Mouse (Mus musculus): ENCODE results near the gene Filip1.

Filip1 gene

GRCm38 (mm10) chr9:79883139-79883538 lies 129.5 kb downstream of the Filip1 start:
- no peak for DNase-seq (ENCODE audit: low read depth, low spot score)
- Histone ChIP-seq H3K36me3 (ENCODE audit: control insufficient read depth, insufficient read depth, low read length, poor library complexity, severe bottlenecking) (no peaks in the 10 kb centered on the region), H3K27me3 (ENCODE audit: control insufficient read depth, insufficient read depth, low read length, poor library complexity, severe bottlenecking) (no peaks in the 10 kb centered on the region)

GRCm38 (mm10) chr9:79880031-79880430 lies 132.6 kb downstream of the Filip1 start:
- Histone ChIP-seq H3K36me3 (ENCODE audit: control insufficient read depth, insufficient read depth, low read length, poor library complexity, severe bottlenecking) (no peaks in the 10 kb centered on the region), H3K27me3 (ENCODE audit: control insufficient read depth, insufficient read depth, low read length, poor library complexity, severe bottlenecking) (no peaks in the 10 kb centered on the region)
- no peak for DNase-seq (ENCODE audit: low read depth, low spot score)

GRCm38 (mm10) chr9:79875522-79876131 lies 137.0 kb downstream of the Filip1 start:
- DNase-seq (ENCODE audit: low read depth, low spot score) = no peak
- no peaks in the 10 kb centered on the region for H3K36me3 ChIP-seq (ENCODE audit: control insufficient read depth, insufficient read depth, low read length, poor library complexity, severe bottlenecking)

GRCm38 (mm10) chr9:79872598-79872997 lies 140.1 kb downstream of the Filip1 start:
- DNase-seq (ENCODE audit: low read depth, low spot score) = no peak
- H3K36me3 ChIP-seq (ENCODE audit: control insufficient read depth, insufficient read depth, low read length, poor library complexity, severe bottlenecking) = no peaks in the 10 kb centered on the region
- H3K27me3 ChIP-seq (ENCODE audit: control insufficient read depth, insufficient read depth, low read length, poor library complexity, severe bottlenecking) = no peaks in the 10 kb centered on the region

More at GRCm38 (mm10) chr9:79875522-79876131, 137.0 kb downstream of the Filip1 start:
- H3K27me3 ChIP-seq (ENCODE audit: control insufficient read depth, insufficient read depth, low read length, poor library complexity, severe bottlenecking) = no peaks in the 10 kb centered on the region

GRCm38 (mm10) chr9:79869512-79869911 lies 143.1 kb downstream of the Filip1 start:
- no peak for DNase-seq (ENCODE audit: low read depth, low spot score)
- Histone ChIP-seq H3K36me3 (ENCODE audit: control insufficient read depth, insufficient read depth, low read length, poor library complexity, severe bottlenecking) (no peaks in the 10 kb centered on the region), H3K27me3 (ENCODE audit: control insufficient read depth, insufficient read depth, low read length, poor library complexity, severe bottlenecking) (no peaks in the 10 kb centered on the region)

GRCm38 (mm10) chr9:79865998-79866397 lies 146.7 kb downstream of the Filip1 start:
- H3K36me3 ChIP-seq (ENCODE audit: control insufficient read depth, insufficient read depth, low read length, poor library complexity, severe bottlenecking) = no peaks in the 10 kb centered on the region
- H3K27me3 ChIP-seq (ENCODE audit: control insufficient read depth, insufficient read depth, low read length, poor library complexity, severe bottlenecking) = no peaks in the 10 kb centered on the region
- DNase-seq (ENCODE audit: low read depth, low spot score) = no peak

- Histone ChIP-seq H3K27me3 (ENCODE audit: control insufficient read depth, insufficient read depth, low read length, poor library complexity, severe bottlenecking) (no peaks in the 10 kb centered on the region), H3K36me3 (ENCODE audit: control insufficient read depth, insufficient read depth, low read length, poor library complexity, severe bottlenecking) (no peaks in the 10 kb centered on the region)
- DNase-seq (ENCODE audit: low read depth, low spot score) = no peak
Measured at GRCm38 (mm10) chr9:79862544-79862943, 150.1 kb downstream of the Filip1 start.

- DNase-seq (ENCODE audit: low read depth, low spot score) = no peak
- no peaks in the 10 kb centered on the region for H3K36me3 ChIP-seq (ENCODE audit: control insufficient read depth, insufficient read depth, low read length, poor library complexity, severe bottlenecking)
- no peaks in the 10 kb centered on the region for H3K27me3 ChIP-seq (ENCODE audit: control insufficient read depth, insufficient read depth, low read length, poor library complexity, severe bottlenecking)
Measured at GRCm38 (mm10) chr9:79847099-79847498, 165.6 kb downstream of the Filip1 start.

- Histone ChIP-seq H3K27me3 (ENCODE audit: control insufficient read depth, insufficient read depth, low read length, poor library complexity, severe bottlenecking) (no peaks in the 10 kb centered on the region), H3K36me3 (ENCODE audit: control insufficient read depth, insufficient read depth, low read length, poor library complexity, severe bottlenecking) (no peaks in the 10 kb centered on the region)
- no peak for DNase-seq (ENCODE audit: low read depth, low spot score)
Measured at GRCm38 (mm10) chr9:79842615-79843014, 170.0 kb downstream of the Filip1 start.

- Histone ChIP-seq H3K36me3 (ENCODE audit: control insufficient read depth, insufficient read depth, low read length, poor library complexity, severe bottlenecking) (no peaks in the 10 kb centered on the region), H3K27me3 (ENCODE audit: control insufficient read depth, insufficient read depth, low read length, poor library complexity, severe bottlenecking) (no peaks in the 10 kb centered on the region)
- no peak for DNase-seq (ENCODE audit: low read depth, low spot score)
Measured at GRCm38 (mm10) chr9:79842028-79842427, 170.6 kb downstream of the Filip1 start.

GRCm38 (mm10) chr9:79831294-79831693 lies 181.4 kb downstream of the Filip1 start:
- no peaks in the 10 kb centered on the region; the same call in 1 of the 2 replicates for H3K27me3 ChIP-seq (ENCODE audit: control insufficient read depth, insufficient read depth, low read length, poor library complexity, severe bottlenecking)
- H3K36me3 ChIP-seq (ENCODE audit: control insufficient read depth, insufficient read depth, low read length, poor library complexity, severe bottlenecking) = no peaks in the 10 kb centered on the region
- DNase-seq (ENCODE audit: low read depth, low spot score) = no peak

GRCm38 (mm10) chr9:79830874-79831273 lies 181.8 kb downstream of the Filip1 start:
- H3K27me3 ChIP-seq (ENCODE audit: control insufficient read depth, insufficient read depth, low read length, poor library complexity, severe bottlenecking) = no peaks in the 10 kb centered on the region
- H3K36me3 ChIP-seq (ENCODE audit: control insufficient read depth, insufficient read depth, low read length, poor library complexity, severe bottlenecking) = no peaks in the 10 kb centered on the region

GRCm38 (mm10) chr9:79829842-79830800 lies 182.5 kb downstream of the Filip1 start:
- no peaks in the 10 kb centered on the region for H3K36me3 ChIP-seq (ENCODE audit: control insufficient read depth, insufficient read depth, low read length, poor library complexity, severe bottlenecking)
- DNase-seq (ENCODE audit: low read depth, low spot score) = no peak
- no peaks in the 10 kb centered on the region for H3K27me3 ChIP-seq (ENCODE audit: control insufficient read depth, insufficient read depth, low read length, poor library complexity, severe bottlenecking)

More at GRCm38 (mm10) chr9:79830874-79831273, 181.8 kb downstream of the Filip1 start:
- no peak for DNase-seq (ENCODE audit: low read depth, low spot score)

GRCm38 (mm10) chr9:79827072-79827471 lies 185.6 kb downstream of the Filip1 start:
- DNase-seq (ENCODE audit: low read depth, low spot score) = no peak
- H3K27me3 ChIP-seq (ENCODE audit: control insufficient read depth, insufficient read depth, low read length, poor library complexity, severe bottlenecking) = no peaks in the 10 kb centered on the region
- no peaks in the 10 kb centered on the region for H3K36me3 ChIP-seq (ENCODE audit: control insufficient read depth, insufficient read depth, low read length, poor library complexity, severe bottlenecking)

GRCm38 (mm10) chr9:79825526-79825925 lies 187.1 kb downstream of the Filip1 start:
- DNase-seq (ENCODE audit: low read depth, low spot score) = no peak
- no peaks in the 10 kb centered on the region for H3K27me3 ChIP-seq (ENCODE audit: control insufficient read depth, insufficient read depth, low read length, poor library complexity, severe bottlenecking)
- no peaks in the 10 kb centered on the region for H3K36me3 ChIP-seq (ENCODE audit: control insufficient read depth, insufficient read depth, low read length, poor library complexity, severe bottlenecking)

Measured in splenic B cell, adult 2 months (primary cell).